In genomic region chr17:28926866-28927635, GRCm38 (mm10) we compare ENCODE assay signal across 9 mouse cellular contexts. TPM values are rescaled to one million over a fixed set of nuclear protein-coding genes. Genes with fewer than 3 reads are reported as not detected.
DNase-seq lines count a peak whose midpoint lies in the region; ATAC-seq and TF ChIP-seq lines count a peak whose summit lies in the region.
"Had no signal": no experiment of that assay in that cellular context is flagged by ENCODE, and none has a peak within 500 bp of the region (broad histone marks: within the 10 kb centered on the region; RNA-seq: fewer than 3 reads in every experiment).

No protein-coding gene starts in this region.

- peaks cover 37% of the 10 kb centered on the region for H3K4me1 ChIP-seq in kidney, embryonic 16.5 days (ENCODE audit: insufficient read depth, low read length)
- peaks cover 85% of the 10 kb centered on the region for H3K4me1 ChIP-seq in E14TG2a.4 (replicated peaks; ENCODE audit: low read depth, low read length)
- peaks cover 6% of the 10 kb centered on the region; the same call in 1 of the 2 replicates for H3K4me1 ChIP-seq in forebrain, postnatal 0 days (ENCODE audit: insufficient read depth)
- H3K4me1 ChIP-seq in liver, embryonic 12.5 days: peaks cover 60% of the 10 kb centered on the region
- H3K4me1 ChIP-seq in small intestine, adult 2 months (ENCODE audit: control insufficient read depth, insufficient read depth, insufficient read length, low read length): peaks cover 26% of the 10 kb centered on the region

- TF ChIP-seq POLR2A in small intestine, adult 2 months (IDR thresholded peaks at IDR 0.05; ENCODE audit: low read depth, low read length): no peak

- DNase-seq in kidney, adult 11 months: peak; percentile 33
- peak; percentile 48 for DNase-seq in adrenal gland, adult 2 months
- DNase-seq in forebrain, postnatal 0 days: peak; percentile 71
- DNase-seq in frontal cortex, postnatal 10 days (ENCODE audit: low spot score in 2 of 2): no peak

- H3K9ac ChIP-seq in kidney, embryonic 16.5 days (replicated peaks; ENCODE audit: low read length): no peak overlapping the region
- H3K9ac ChIP-seq in forebrain, postnatal 0 days: no peak overlapping the region
- H3K9ac ChIP-seq in liver, embryonic 12.5 days: no peak overlapping the region
- H3K9ac ChIP-seq: stomach, embryonic 15.5 days had no signal

- no peak overlapping the region for H3K4me2 ChIP-seq in kidney, embryonic 16.5 days (replicated peaks; ENCODE audit: low read depth, low read length)
- no peak overlapping the region for H3K4me2 ChIP-seq in forebrain, postnatal 0 days (ENCODE audit: low read depth)
- H3K4me2 ChIP-seq in liver, embryonic 12.5 days: no peak overlapping the region

- no peaks in the 10 kb centered on the region for H3K9me3 ChIP-seq in kidney, embryonic 16.5 days (ENCODE audit: low read length)
- no peaks in the 10 kb centered on the region for H3K9me3 ChIP-seq in E14TG2a.4 (ENCODE audit: low read length)
- no peaks in the 10 kb centered on the region for H3K9me3 ChIP-seq in forebrain, postnatal 0 days (ENCODE audit: low read length)
- H3K9me3 ChIP-seq in liver, embryonic 12.5 days (replicated peaks): no peaks in the 10 kb centered on the region
- H3K9me3 ChIP-seq: stomach, embryonic 15.5 days had no signal

- H3K27ac ChIP-seq in kidney, embryonic 16.5 days (ENCODE audit: low read length): no peak overlapping the region
- no peak overlapping the region for H3K27ac ChIP-seq in forebrain, postnatal 0 days (ENCODE audit: low read depth, low read length)
- peak overlapping the region; percentile 98 for H3K27ac ChIP-seq in liver, embryonic 12.5 days
- no peak overlapping the region for H3K27ac ChIP-seq in small intestine, adult 2 months (ENCODE audit: insufficient read depth, low read depth, low read length)
- H3K27ac ChIP-seq: stomach, embryonic 15.5 days had no signal

- TF ChIP-seq CTCF in E14TG2a.4 (conservative IDR thresholded peaks at IDR 0.05; ENCODE audit: low read length): peak; percentile 97
- TF ChIP-seq CTCF in forebrain, postnatal 0 days (IDR thresholded peaks at IDR 0.05; ENCODE audit: low read depth): peak; percentile 81
- TF ChIP-seq CTCF in small intestine, adult 2 months (IDR thresholded peaks at IDR 0.05; ENCODE audit: extremely low read depth, insufficient read length, insufficient replicate concordance, low read depth, low read length): peak; percentile 90; the same call in 1 of the 2 replicates

- no peak for ATAC-seq in kidney, embryonic 16.5 days (ENCODE audit: low FRiP score, low TSS enrichment)
- ATAC-seq in forebrain, postnatal 0 days: peak; percentile 42; the same call in 1 of the 2 replicates
- ATAC-seq in liver, embryonic 12.5 days: no peak

- WGBS in kidney, embryonic 16.5 days: 45% methylated on average over 15 of the region's 15 CpGs
- 49% methylated on average over 15 of the region's 15 CpGs for WGBS in forebrain, postnatal 0 days
- 34% methylated on average over 15 of the region's 15 CpGs for WGBS in liver, embryonic 12.5 days (ENCODE audit: insufficient replicate concordance)
- WGBS in small intestine, adult 2 months: 38% methylated on average over 15 of the region's 15 CpGs

- no peaks in the 10 kb centered on the region for H3K27me3 ChIP-seq in kidney, embryonic 16.5 days (ENCODE audit: insufficient read depth, low read length)
- no peaks in the 10 kb centered on the region for H3K27me3 ChIP-seq in E14TG2a.4 (ENCODE audit: insufficient read depth, low read length)
- no peaks in the 10 kb centered on the region for H3K27me3 ChIP-seq in forebrain, postnatal 0 days (ENCODE audit: insufficient read depth, low read length)
- 0 out of 2 replicates have a peak, but pooled peaks cover 5% of the 10 kb centered on the region for H3K27me3 ChIP-seq in liver, embryonic 12.5 days (replicated peaks)
- no peaks in the 10 kb centered on the region for H3K27me3 ChIP-seq in small intestine, adult 2 months (ENCODE audit: control insufficient read depth, insufficient read depth, low read length)
- H3K27me3 ChIP-seq: stomach, embryonic 15.5 days had no signal

- H3K4me3 ChIP-seq in kidney, embryonic 16.5 days (ENCODE audit: low read length): no peak overlapping the region
- H3K4me3 ChIP-seq in E14TG2a.4 (replicated peaks; ENCODE audit: low read length): peak overlapping the region; percentile 33; the same call in 1 of the 2 replicates
- no peak overlapping the region for H3K4me3 ChIP-seq in forebrain, postnatal 0 days (ENCODE audit: low read depth, low read length)
- no peak overlapping the region for H3K4me3 ChIP-seq in liver, embryonic 12.5 days
- H3K4me3 ChIP-seq in small intestine, adult 2 months (ENCODE audit: low read depth, low read length): no peak overlapping the region
- H3K4me3 ChIP-seq: stomach, embryonic 15.5 days had no signal

- no peaks in the 10 kb centered on the region for H3K36me3 ChIP-seq in kidney, embryonic 16.5 days (ENCODE audit: insufficient read depth, low read length)
- no peaks in the 10 kb centered on the region for H3K36me3 ChIP-seq in E14TG2a.4 (ENCODE audit: insufficient read depth, low read length)
- no peaks in the 10 kb centered on the region for H3K36me3 ChIP-seq in forebrain, postnatal 0 days (ENCODE audit: insufficient read depth)
- no peaks in the 10 kb centered on the region for H3K36me3 ChIP-seq in liver, embryonic 12.5 days
- H3K36me3 ChIP-seq in small intestine, adult 2 months (ENCODE audit: control insufficient read depth, insufficient read depth, low read length): no peaks in the 10 kb centered on the region
- H3K36me3 ChIP-seq: stomach, embryonic 15.5 days had no signal

RNA-seq across cellular contexts. Expression of gene 4930539E08Rik, which starts 11.9 kb away (rescaled TPM):
- 0.17 and 0.63 TPM in 2 replicates for polyA plus RNA-seq in kidney, embryonic 16.5 days (2015; fragmentation: Nextera tagmentation; extraction: Ambion mirVana)
- not detected for total RNA-seq in adrenal gland, adult 2 months (2021)
- polyA plus RNA-seq in adrenal gland, adult 2 months (2012; rRNA removed): 0.03 TPM in 1 of 2 replicates, not detected in the other
- 3.3 and 4.1 TPM in 2 replicates for total RNA-seq in forebrain, postnatal 0 days (2014; rRNA removed)
- polyA plus RNA-seq in forebrain, postnatal 0 days (2015; fragmentation: Nextera tagmentation; extraction: Ambion mirVana): 1.8 and 2.1 TPM in 2 replicates
- polyA plus RNA-seq in liver, embryonic 12.5 days (2016; fragmentation: Nextera tagmentation; extraction: Ambion mirVana): 0.17 and 0.25 TPM in 2 replicates
- 26.9 and 94.4 TPM in 2 replicates for polyA plus RNA-seq in small intestine, adult 2 months (2012; rRNA removed)

RNA-seq across cellular contexts. Expression of gene Pxt1, which starts 16.6 kb away (rescaled TPM):
- 0.21 and 0.28 TPM in 2 replicates for polyA plus RNA-seq in kidney, embryonic 16.5 days (2015; fragmentation: Nextera tagmentation; extraction: Ambion mirVana)
- total RNA-seq in adrenal gland, adult 2 months (2021): not detected
- polyA plus RNA-seq in adrenal gland, adult 2 months (2012; rRNA removed): 0.80 and 1.0 TPM in 2 replicates
- total RNA-seq in forebrain, postnatal 0 days (2014; rRNA removed): not detected in 2 replicates
- not detected in 2 replicates for polyA plus RNA-seq in forebrain, postnatal 0 days (2015; fragmentation: Nextera tagmentation; extraction: Ambion mirVana)
- 0.51 and 0.73 TPM in 2 replicates for polyA plus RNA-seq in liver, embryonic 12.5 days (2016; fragmentation: Nextera tagmentation; extraction: Ambion mirVana)
- 0.22 TPM in 1 of 2 replicates, not detected in the other for polyA plus RNA-seq in small intestine, adult 2 months (2012; rRNA removed)
- polyA plus RNA-seq: stomach, embryonic 15.5 days had no signal

RNA-seq across cellular contexts. Expression of gene Kctd20, which starts 24.7 kb away (rescaled TPM):
- polyA plus RNA-seq in kidney, embryonic 16.5 days (2015; fragmentation: Nextera tagmentation; extraction: Ambion mirVana): 89.5 and 92.1 TPM in 2 replicates
- total RNA-seq in adrenal gland, adult 2 months (2021): 10 to 100 TPM; 48.2 to 63.7 TPM
- polyA plus RNA-seq in adrenal gland, adult 2 months (2012; rRNA removed): 23.5 and 32.7 TPM in 2 replicates
- 69.2 and 77.3 TPM in 2 replicates for total RNA-seq in forebrain, postnatal 0 days (2014; rRNA removed)
- 63.4 and 72.9 TPM in 2 replicates for polyA plus RNA-seq in forebrain, postnatal 0 days (2015; fragmentation: Nextera tagmentation; extraction: Ambion mirVana)
- polyA plus RNA-seq in liver, embryonic 12.5 days (2016; fragmentation: Nextera tagmentation; extraction: Ambion mirVana): 87.0 and 92.4 TPM in 2 replicates
- 12.7 and 36.3 TPM in 2 replicates for polyA plus RNA-seq in small intestine, adult 2 months (2012; rRNA removed)

Comparison
In these comparisons a context has a peak if more than half of its experiments do, and no peak if none do; other contexts are left out.
1. DNase-seq: peak in kidney, adult 11 months (single experiment), adrenal gland, adult 2 months (single experiment) and forebrain, postnatal 0 days (single experiment); none in frontal cortex, postnatal 10 days (0 of 2).
2. Peak in every context shown above with its lines, with median percentiles within 50 percentile points of each other: CTCF ChIP-seq.